Mouse (Mus musculus) testis, adult 2 months (tissue): ENCODE results near the gene Dlec1.

Source experiments
- CTCF ChIP-seq: fragments of 200-500 bp; IDR thresholded peaks from 2 replicates; pipeline ENCODE4 v1.5.1; 2012; ENCODE audit warnings: low read depth, mild to moderate bottlenecking, inconsistent platforms, low read length, moderate library complexity; ENCODE audit not compliant: control insufficient read depth, insufficient read depth, insufficient replicate concordance
- POLR2A ChIP-seq: fragments of 200-500 bp; IDR thresholded peaks from 2 replicates; pipeline ENCODE4 v1.6.1; 2012; ENCODE audit warnings: low read depth, mild to moderate bottlenecking, inconsistent platforms, low read length, moderate library complexity; ENCODE audit not compliant: control insufficient read depth

DNA sequence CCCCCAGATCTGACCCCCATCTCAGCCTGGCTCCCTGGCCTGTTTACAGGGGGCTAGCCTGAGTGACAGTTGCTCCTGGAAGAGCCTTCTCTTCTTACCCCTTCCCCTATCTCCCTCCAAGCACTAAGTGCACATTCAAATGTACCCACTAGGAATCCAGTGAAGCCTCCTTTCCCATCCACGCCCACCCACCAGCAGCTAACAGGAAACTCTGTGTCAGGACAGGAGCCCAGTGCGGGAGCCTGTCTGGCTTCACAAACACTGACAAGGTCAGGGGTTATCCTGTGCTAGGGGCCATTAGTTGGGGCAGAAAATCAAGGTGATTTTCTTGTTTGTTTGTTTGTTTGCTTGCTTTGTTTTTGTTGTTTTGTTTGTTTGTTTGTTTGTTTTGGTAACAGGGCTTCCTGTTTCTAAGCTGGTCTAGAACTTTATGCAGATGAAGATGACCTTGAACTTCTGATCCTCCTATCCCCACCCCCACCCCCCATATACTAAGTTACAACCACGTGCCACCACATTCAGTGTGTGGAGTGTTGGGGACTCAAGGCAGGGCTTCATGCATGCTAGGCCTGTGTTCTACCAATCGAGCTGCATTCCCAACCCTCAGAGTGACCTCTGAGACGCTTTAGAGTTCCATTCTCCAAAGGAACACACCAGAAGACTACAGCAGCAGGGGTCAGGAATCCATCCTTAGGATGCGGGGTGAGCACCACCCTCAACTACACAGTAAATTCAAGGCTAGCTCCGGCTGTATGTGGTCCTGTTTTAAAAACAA is 19.4 kb upstream of the Dlec1 start:
- TF ChIP-seq POLR2A (no peak), CTCF (no peak)
